ENCODE assay signal across 23 mouse cellular contexts in the genomic region with DNA sequence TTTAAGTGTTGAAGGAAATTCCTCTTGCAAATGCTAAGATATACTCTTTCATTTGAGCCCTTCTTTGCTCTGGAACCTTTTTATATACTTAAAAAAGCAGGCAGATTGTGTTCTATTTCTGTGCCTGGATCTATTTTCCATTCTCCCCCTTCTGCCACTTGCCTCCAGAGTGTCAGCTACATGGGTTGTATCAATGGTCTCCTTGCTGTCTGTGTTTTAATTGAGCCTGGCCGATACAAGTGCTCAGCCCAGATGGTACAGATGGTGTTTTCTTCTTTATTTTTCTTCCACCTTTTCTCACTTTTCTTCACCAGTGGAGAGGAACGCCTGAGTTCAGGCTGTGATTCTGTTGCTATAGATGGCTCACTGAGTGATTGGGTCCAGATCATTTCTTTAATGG.
DNase-seq lines count a peak whose midpoint lies in the region; ATAC-seq and TF ChIP-seq lines count a peak whose summit lies in the region.
"Had no signal": no experiment of that assay in that cellular context is flagged by ENCODE, and none has a peak within 500 bp of the region (broad histone marks: within the 10 kb centered on the region; RNA-seq: fewer than 3 reads in every experiment).

No protein-coding gene starts in this region.

- H3K9ac ChIP-seq in forebrain, embryonic 15.5 days (replicated peaks) = no peak overlapping the region
- H3K9ac ChIP-seq: limb, embryonic 15.5 days; liver, embryonic 15.5 days had no signal

- intact Hi-C loops in left cerebral cortex, adult 2 months (cut with DNase I) = loop anchor here (5.0 to 10.0 kb wide), 2 partner anchors 179 to 1158 kb away; no protein-coding TSS in a partner anchor

- 62% methylated on average over 2 of the region's 2 CpGs for WGBS in forebrain, embryonic 15.5 days
- WGBS in forebrain, embryonic 10.5 days = 83% methylated on average over 2 of the region's 2 CpGs

- H3K27ac ChIP-seq in forebrain, embryonic 15.5 days (replicated peaks) = no peak overlapping the region
- no peak overlapping the region for H3K27ac ChIP-seq in forebrain, embryonic 10.5 days
- H3K27ac ChIP-seq in left cerebral cortex, adult 2 months = no peak overlapping the region
- H3K27ac ChIP-seq: embryonic facial prominence, embryonic 10.5 days; heart, embryonic 10.5 days; hindbrain, embryonic 10.5 days; hindbrain, postnatal 0 days; limb, embryonic 15.5 days; liver, embryonic 15.5 days; macrophage; midbrain, embryonic 10.5 days had no signal

- H3K27me3 ChIP-seq in forebrain, embryonic 15.5 days = no peaks in the 10 kb centered on the region
- no peaks in the 10 kb centered on the region for H3K27me3 ChIP-seq in forebrain, embryonic 10.5 days (ENCODE audit: poor library complexity, severe bottlenecking)
- H3K27me3 ChIP-seq: limb, embryonic 15.5 days; liver, embryonic 15.5 days had no signal

- H3K4me2 ChIP-seq in forebrain, embryonic 15.5 days (replicated peaks) = no peak overlapping the region
- H3K4me2 ChIP-seq: limb, embryonic 15.5 days; liver, embryonic 15.5 days had no signal

- H3K4me3 ChIP-seq in forebrain, embryonic 15.5 days = no peak overlapping the region
- H3K4me3 ChIP-seq in forebrain, embryonic 10.5 days = no peak overlapping the region
- no peak overlapping the region for H3K4me3 ChIP-seq in left cerebral cortex, adult 2 months
- H3K4me3 ChIP-seq: embryonic facial prominence, embryonic 10.5 days; heart, embryonic 10.5 days; hindbrain, embryonic 10.5 days; limb, embryonic 15.5 days; liver, embryonic 15.5 days; midbrain, embryonic 10.5 days had no signal

- no peak for DNase-seq in forebrain, embryonic 10.5 days (ENCODE audit: extremely low spot score, low spot score)
- DNase-seq in left cerebral cortex, adult 9 months (ENCODE audit: low spot score in 2 of 2) = peak; percentile 8 to 27
- DNase-seq in left cerebral cortex, adult 2 months (ENCODE audit: extremely low spot score in 1 of 2, low spot score in 2 of 2) = no peak
- peak; percentile 15 for DNase-seq in layer of hippocampus, adult 9-10 months (ENCODE audit: low spot score)
- DNase-seq in right cerebral cortex, postnatal 25 days = peak; percentile 8
- DNase-seq in gastrocnemius, adult 18-20 months (ENCODE audit: low spot score) = no peak
- DNase-seq in urinary bladder, adult 18-20 months (ENCODE audit: low spot score in 2 of 2) = no peak
- DNase-seq: adrenal gland, postnatal 14 days; cerebellum, adult 18-20 months; kidney, adult 18-20 months; kidney, postnatal 14 days; retina, postnatal 1 day had no signal

- no peaks in the 10 kb centered on the region for H3K4me1 ChIP-seq in forebrain, embryonic 15.5 days
- no peaks in the 10 kb centered on the region for H3K4me1 ChIP-seq in forebrain, embryonic 10.5 days
- H3K4me1 ChIP-seq: embryonic facial prominence, embryonic 10.5 days; heart, embryonic 10.5 days; hindbrain, embryonic 10.5 days; limb, embryonic 15.5 days; liver, embryonic 15.5 days; midbrain, embryonic 10.5 days had no signal

- ATAC-seq in forebrain, embryonic 15.5 days (replicated peaks) = peak; percentile 85
- ATAC-seq: activated CD4-positive, CD25-positive, alpha-beta regulatory T cell, adult 4 months; hindbrain, postnatal 0 days had no signal

- no peaks in the 10 kb centered on the region for H3K36me3 ChIP-seq in forebrain, embryonic 15.5 days
- no peaks in the 10 kb centered on the region for H3K36me3 ChIP-seq in forebrain, embryonic 10.5 days (replicated peaks)
- H3K36me3 ChIP-seq: embryonic facial prominence, embryonic 10.5 days; G1E; heart, embryonic 10.5 days; hindbrain, embryonic 10.5 days; limb, embryonic 15.5 days; liver, embryonic 15.5 days; midbrain, embryonic 10.5 days had no signal

- no peaks in the 10 kb centered on the region for H3K9me3 ChIP-seq in forebrain, embryonic 15.5 days
- H3K9me3 ChIP-seq in forebrain, embryonic 10.5 days = no peaks in the 10 kb centered on the region
- H3K9me3 ChIP-seq: embryonic facial prominence, embryonic 10.5 days; heart, embryonic 10.5 days; hindbrain, embryonic 10.5 days; limb, embryonic 15.5 days; liver, embryonic 15.5 days; midbrain, embryonic 10.5 days had no signal

- TF ChIP-seq CTCF in left cerebral cortex, adult 2 months (IDR thresholded peaks at IDR 0.05) = no peak

Comparison
In these comparisons a context has a peak if more than half of its experiments do, and no peak if none do; other contexts are left out.
1. DNase-seq: peak in left cerebral cortex, adult 9 months (2 of 2), layer of hippocampus, adult 9-10 months (single experiment) and right cerebral cortex, postnatal 25 days (single experiment); none in forebrain, embryonic 10.5 days (single experiment), left cerebral cortex, adult 2 months (0 of 2), gastrocnemius, adult 18-20 months (single experiment) and urinary bladder, adult 18-20 months (0 of 2).